8 mouse cellular contexts compared by ENCODE assay signal in genomic region chr16:33744622-33745419, GRCm38 (mm10). TPM values are rescaled to one million over a fixed set of nuclear protein-coding genes. Genes with fewer than 3 reads are reported as not detected.
A peak's percentile ranks its signal among the peaks of the same experiment; 100 is the strongest.
DNase-seq lines count a peak whose midpoint lies in the region; TF ChIP-seq lines count a peak whose summit lies in the region.

No protein-coding gene starts in this region.

- H3K27ac ChIP-seq in heart, adult 2 months = no peak overlapping the region
- H3K27ac ChIP-seq in embryonic fibroblast, embryonic 13.5 days (ENCODE audit: insufficient read depth, low read length) = no peak overlapping the region

- H3K9ac ChIP-seq in heart, adult 2 months (ENCODE audit: low read depth, low read length) = no peak overlapping the region

- WGBS in heart, adult 2 months = 53% methylated on average over 7 of the region's 7 CpGs

- peaks cover 39% of the 10 kb centered on the region for H3K36me3 ChIP-seq in heart, adult 2 months (ENCODE audit: control insufficient read depth, insufficient read depth, low read length)

- DNase-seq in heart, adult 2 months = no peak
- no peak for DNase-seq in heart, adult 8-10 months (ENCODE audit: low spot score)
- DNase-seq in thymus, postnatal 0 days (ENCODE audit: low spot score) = peak; percentile 29
- DNase-seq in thymus, postnatal 36 days = no peak
- peak; percentile 66 for DNase-seq in left cerebral cortex, postnatal 4 days
- DNase-seq in urinary bladder, postnatal 10 days (ENCODE audit: low spot score) = no peak
- no peak for DNase-seq in spleen, adult 12 weeks (ENCODE audit: low spot score)

- no peak overlapping the region for H3K4me3 ChIP-seq in heart, adult 2 months
- no peak overlapping the region for H3K4me3 ChIP-seq in embryonic fibroblast, embryonic 13.5 days (ENCODE audit: insufficient read depth, low read length)

- H3K79me2 ChIP-seq in heart, adult 2 months (replicated peaks; ENCODE audit: control insufficient read depth, insufficient read depth, low read length) = 0 out of 2 replicates have a peak, but pooled peaks cover 1% of the 10 kb centered on the region

- no peaks in the 10 kb centered on the region for H3K27me3 ChIP-seq in heart, adult 2 months (ENCODE audit: control insufficient read depth, insufficient read depth, low read length)

- no peak for TF ChIP-seq POLR2A in heart, adult 2 months (IDR thresholded peaks at IDR 0.05; ENCODE audit: insufficient read depth, low read depth, low read length)
- no peak for TF ChIP-seq POLR2A in embryonic fibroblast, embryonic 13.5 days (IDR thresholded peaks at IDR 0.05; ENCODE audit: low read depth, low read length)

- intact Hi-C loops in heart, adult 2 months (cut with DNase I) = loop anchor here (2.0 to 10.0 kb wide), 3 partner anchors 52 to 438 kb away; no protein-coding TSS in a partner anchor
- intact Hi-C loops in left cerebral cortex, postnatal 4 days (cut with DNase I) = loop anchor here (5.0 kb wide), 1 partner anchor 363 kb away; the partner anchor contains the start of gene Zfp148

- H3K4me1 ChIP-seq in heart, adult 2 months (ENCODE audit: control insufficient read depth, insufficient read depth, low read length) = peaks cover 4% of the 10 kb centered on the region
- H3K4me1 ChIP-seq in embryonic fibroblast, embryonic 13.5 days (ENCODE audit: control insufficient read depth, insufficient read depth, low read length) = peaks cover 6% of the 10 kb centered on the region

- no peak for TF ChIP-seq EP300 in heart, adult 2 months (IDR thresholded peaks at IDR 0.05; ENCODE audit: insufficient read depth, low read depth, low read length)

- TF ChIP-seq CTCF in heart, adult 2 months (IDR thresholded peaks at IDR 0.05) = peak; percentile 56
- TF ChIP-seq CTCF in embryonic fibroblast, embryonic 13.5 days (IDR thresholded peaks at IDR 0.05; ENCODE audit: borderline replicate concordance, insufficient read depth, low read length) = peak; percentile 54; the same call in 1 of the 2 replicates

RNA-seq across cellular contexts. Expression of gene Muc13, which starts 49.0 kb away (rescaled TPM):
- total RNA-seq in heart, adult 2 months (2021) = not detected
- 0.15 and 0.33 TPM in 2 replicates for polyA plus RNA-seq in heart, adult 2 months (2012; rRNA removed)
- under 1 TPM in 2 of 4 experiments, not detected in 2; 0.09 to 0.14 TPM for total RNA-seq in heart, adult 8-10 months (2022)
- 0.48 and 0.69 TPM in 2 replicates for polyA plus RNA-seq in thymus, postnatal 0 days (2015; fragmentation: Nextera tagmentation; extraction: Ambion mirVana)
- polyA plus RNA-seq in embryonic fibroblast, embryonic 13.5 days (2011; ENCODE audit: insufficient read length, low read depth, missing spikeins) = not detected in 2 replicates
- not detected for total RNA-seq in left cerebral cortex, postnatal 4 days (2021)

Comparison
In these comparisons a context has a peak if more than half of its experiments do, and no peak if none do; other contexts are left out.
1. DNase-seq: peak in thymus, postnatal 0 days (single experiment) and left cerebral cortex, postnatal 4 days (single experiment); none in heart, adult 2 months (0 of 2), heart, adult 8-10 months (single experiment), thymus, postnatal 36 days (0 of 2), urinary bladder, postnatal 10 days (single experiment) and spleen, adult 12 weeks (single experiment).